Mouse (Mus musculus): ENCODE data around the gene Kctd19. TPM values are rescaled to one million over a fixed set of nuclear protein-coding genes. Genes with fewer than 3 reads are reported as not detected.

The Kctd19 gene
- total RNA-seq, 1 experiment from 2014 or later = not detected

GRCm38 (mm10) chr8:105373032-105373431 is 40.3 kb downstream of the Kctd19 start, which contains the start of gene Plekhg4:
Plekhg4 (plus strand) TSS chr8:105373274.
- no peak for ATAC-seq (ENCODE audit: extremely low read depth, insufficient number of reproducible peaks, low FRiP score, poor library complexity, severe bottlenecking)

- ATAC-seq (ENCODE audit: extremely low read depth, insufficient number of reproducible peaks, low FRiP score, poor library complexity, severe bottlenecking) = no peak
Measured at GRCm38 (mm10) chr8:105372473-105372872, 40.8 kb downstream of the Kctd19 start.

DNA sequence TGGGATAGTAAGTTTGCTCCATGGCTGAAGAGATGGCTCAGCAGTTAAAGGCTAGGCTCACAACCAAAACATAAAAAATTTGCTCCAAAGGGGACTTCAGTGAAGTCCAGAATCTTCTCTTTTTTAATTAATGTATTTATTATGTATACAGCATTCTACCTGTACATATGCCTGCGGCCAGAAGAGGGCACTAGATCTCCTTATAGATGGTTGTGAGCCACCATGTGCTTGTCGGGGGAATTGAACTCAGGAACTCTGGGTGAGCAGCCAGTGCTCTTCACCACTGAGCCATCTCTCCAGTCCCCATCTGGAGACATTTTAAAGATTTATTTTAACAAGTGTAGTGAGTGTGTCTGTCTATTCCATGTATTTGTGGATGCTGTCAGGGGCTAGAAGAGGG is 46.2 kb downstream of the Kctd19 start:
- no peak for ATAC-seq (ENCODE audit: extremely low read depth, insufficient number of reproducible peaks, low FRiP score, poor library complexity, severe bottlenecking)

- no peak for ATAC-seq (ENCODE audit: extremely low read depth, insufficient number of reproducible peaks, low FRiP score, poor library complexity, severe bottlenecking)
Measured at GRCm38 (mm10) chr8:105361751-105362702, 51.3 kb downstream of the Kctd19 start.

DNA sequence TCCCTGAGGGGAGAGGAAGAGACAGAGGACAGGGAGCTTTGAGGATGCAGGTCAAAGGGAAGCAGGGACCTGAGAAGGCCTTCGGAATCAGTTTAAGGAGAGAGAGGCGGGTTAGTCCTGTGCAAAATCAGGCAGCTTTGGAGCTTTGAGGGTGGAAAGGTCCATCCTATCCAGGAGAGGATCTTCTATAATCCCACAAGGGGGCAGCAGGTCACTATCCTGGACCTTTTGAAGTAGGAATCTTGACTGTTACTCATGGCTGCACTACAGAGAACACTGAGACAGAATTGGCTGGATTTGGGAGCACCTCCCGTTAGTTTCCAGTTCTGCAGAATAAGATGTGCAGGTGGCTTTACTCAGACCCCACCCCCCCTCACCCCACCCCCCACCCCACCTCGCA is 53.7 kb downstream of the Kctd19 start:
- ATAC-seq (ENCODE audit: extremely low read depth, insufficient number of reproducible peaks, low FRiP score, poor library complexity, severe bottlenecking) = no peak

DNA sequence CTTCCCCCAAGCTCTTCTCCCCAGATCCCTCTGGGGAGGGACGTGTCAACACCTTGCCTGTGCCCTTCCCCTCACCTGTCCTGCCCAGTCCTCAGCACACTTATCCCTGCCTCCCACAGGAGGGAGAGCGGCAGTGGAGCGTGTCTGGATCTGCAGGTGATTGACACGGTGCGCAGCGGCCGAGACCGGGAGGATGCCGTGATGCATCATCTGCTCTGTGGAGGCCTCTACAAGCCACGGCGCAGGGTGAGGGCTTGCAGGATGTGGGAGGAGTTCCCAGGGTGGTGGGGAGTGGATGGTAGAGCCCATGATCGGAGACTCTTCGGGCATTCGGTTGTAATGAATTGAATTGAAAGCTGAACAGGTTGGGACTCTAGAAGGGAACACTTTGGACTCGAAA is 54.1 kb downstream of the Kctd19 start:
- no peak for ATAC-seq (ENCODE audit: extremely low read depth, insufficient number of reproducible peaks, low FRiP score, poor library complexity, severe bottlenecking)

DNA sequence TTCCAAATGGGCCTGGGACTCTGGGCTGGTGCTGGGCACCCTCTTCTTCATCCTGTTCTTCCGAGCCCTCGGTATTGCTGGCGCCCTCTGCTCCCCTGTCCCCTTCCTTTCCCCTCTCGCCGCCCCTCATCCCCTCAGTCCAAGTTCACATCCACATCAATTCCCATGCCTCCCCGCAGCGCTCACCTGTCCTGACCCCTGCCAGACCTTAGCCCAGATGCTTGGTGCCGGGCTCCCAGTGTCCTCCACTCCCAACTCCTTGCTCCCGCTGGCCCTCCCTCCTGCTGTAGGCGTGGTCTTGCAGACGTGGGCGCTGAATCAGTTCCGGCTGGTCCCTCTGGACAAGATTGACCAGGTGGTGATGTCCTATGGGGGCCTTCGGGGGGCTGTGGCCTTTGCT is 56.6 kb downstream of the Kctd19 start:
- ATAC-seq (ENCODE audit: extremely low read depth, insufficient number of reproducible peaks, low FRiP score, poor library complexity, severe bottlenecking) = no peak

- ATAC-seq (ENCODE audit: extremely low read depth, insufficient number of reproducible peaks, low FRiP score, poor library complexity, severe bottlenecking) = 0 out of 2 replicates have a peak, but pooled peaks have one; percentile 14
Measured at GRCm38 (mm10) chr8:105355179-105356024, 57.9 kb downstream of the Kctd19 start.

GRCm38 (mm10) chr8:105354549-105354948 is 58.8 kb downstream of the Kctd19 start:
- no peak for ATAC-seq (ENCODE audit: extremely low read depth, insufficient number of reproducible peaks, low FRiP score, poor library complexity, severe bottlenecking)

DNA sequence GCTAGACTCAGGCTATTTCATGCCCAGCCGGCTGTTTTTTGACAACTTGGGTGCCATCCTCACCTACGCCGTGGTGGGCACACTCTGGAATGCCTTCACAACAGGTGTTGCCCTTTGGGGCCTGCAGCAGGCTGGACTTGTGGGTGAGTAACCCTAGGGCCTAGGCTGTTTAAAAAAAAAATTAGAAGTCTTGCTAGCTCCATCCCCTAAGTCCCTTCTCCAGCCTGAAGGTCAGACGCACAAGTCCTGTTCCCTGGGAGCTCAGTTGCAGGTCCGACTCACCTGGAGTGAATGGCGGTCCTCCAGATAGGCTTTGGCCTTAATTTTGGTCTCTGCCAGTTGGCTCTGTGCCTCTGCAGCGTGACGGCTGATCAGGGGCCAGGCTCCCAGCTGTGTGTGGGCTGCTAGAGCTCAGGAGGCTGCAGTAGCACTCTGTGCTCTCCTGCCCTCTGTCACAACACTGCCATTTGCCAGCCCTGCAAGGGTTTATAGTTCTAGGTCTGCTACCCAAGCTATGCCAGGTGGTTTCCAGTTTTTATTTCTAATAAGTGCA is 59.6 kb downstream of the Kctd19 start:
- no peak for ATAC-seq (ENCODE audit: extremely low read depth, insufficient number of reproducible peaks, low FRiP score, poor library complexity, severe bottlenecking)

GRCm38 (mm10) chr8:105350186-105350585 is 63.1 kb downstream of the Kctd19 start:
- ATAC-seq (ENCODE audit: extremely low read depth, insufficient number of reproducible peaks, low FRiP score, poor library complexity, severe bottlenecking) = no peak

DNA sequence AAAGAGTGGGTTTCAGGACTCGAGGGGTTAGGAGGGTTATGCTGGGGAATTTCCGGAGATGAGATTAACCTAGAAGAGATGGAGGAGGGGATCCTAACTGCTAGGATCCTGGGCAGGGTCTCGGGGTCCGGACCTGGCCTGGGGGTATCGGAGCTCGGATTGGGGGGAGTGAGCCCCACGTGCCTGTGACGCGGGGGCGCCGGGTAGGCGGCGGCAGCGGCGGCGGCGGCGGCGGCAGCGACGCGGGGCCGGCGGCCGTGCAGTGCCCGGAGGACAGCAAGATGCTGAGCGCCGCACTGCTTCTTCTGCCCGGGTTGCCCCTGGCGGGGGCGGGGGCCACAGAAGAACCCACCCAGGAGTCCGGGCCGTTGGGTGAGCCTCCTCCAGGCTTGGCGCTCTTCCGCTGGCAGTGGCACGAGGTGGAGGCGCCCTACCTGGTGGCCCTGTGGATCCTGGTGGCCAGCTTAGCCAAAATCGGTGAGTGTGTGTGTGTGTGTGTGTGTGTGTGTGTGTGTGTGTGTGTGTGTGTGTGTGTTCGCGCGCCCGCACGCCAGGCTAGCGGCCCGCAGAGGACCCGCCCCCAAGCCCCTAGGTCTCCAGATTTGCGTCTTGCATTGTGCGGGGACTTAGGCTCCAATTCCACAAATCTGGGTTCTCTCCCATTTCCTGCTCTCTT is 64.1 kb downstream of the Kctd19 start:
- ATAC-seq (ENCODE audit: extremely low read depth, insufficient number of reproducible peaks, low FRiP score, poor library complexity, severe bottlenecking) = no peak

GRCm38 (mm10) chr8:105348450-105349095 is 64.7 kb downstream of the Kctd19 start, which contains the start of gene Slc9a5:
Slc9a5 (plus strand) TSS chr8:105348843.
- ATAC-seq (ENCODE audit: extremely low read depth, insufficient number of reproducible peaks, low FRiP score, poor library complexity, severe bottlenecking) = no peak

GRCm38 (mm10) chr8:105347428-105348221 is 65.7 kb downstream of the Kctd19 start, which contains the start of gene Fhod1:
Fhod1 (minus strand) TSS chr8:105347953.
- ATAC-seq (ENCODE audit: extremely low read depth, insufficient number of reproducible peaks, low FRiP score, poor library complexity, severe bottlenecking) = peak; percentile 80

DNA sequence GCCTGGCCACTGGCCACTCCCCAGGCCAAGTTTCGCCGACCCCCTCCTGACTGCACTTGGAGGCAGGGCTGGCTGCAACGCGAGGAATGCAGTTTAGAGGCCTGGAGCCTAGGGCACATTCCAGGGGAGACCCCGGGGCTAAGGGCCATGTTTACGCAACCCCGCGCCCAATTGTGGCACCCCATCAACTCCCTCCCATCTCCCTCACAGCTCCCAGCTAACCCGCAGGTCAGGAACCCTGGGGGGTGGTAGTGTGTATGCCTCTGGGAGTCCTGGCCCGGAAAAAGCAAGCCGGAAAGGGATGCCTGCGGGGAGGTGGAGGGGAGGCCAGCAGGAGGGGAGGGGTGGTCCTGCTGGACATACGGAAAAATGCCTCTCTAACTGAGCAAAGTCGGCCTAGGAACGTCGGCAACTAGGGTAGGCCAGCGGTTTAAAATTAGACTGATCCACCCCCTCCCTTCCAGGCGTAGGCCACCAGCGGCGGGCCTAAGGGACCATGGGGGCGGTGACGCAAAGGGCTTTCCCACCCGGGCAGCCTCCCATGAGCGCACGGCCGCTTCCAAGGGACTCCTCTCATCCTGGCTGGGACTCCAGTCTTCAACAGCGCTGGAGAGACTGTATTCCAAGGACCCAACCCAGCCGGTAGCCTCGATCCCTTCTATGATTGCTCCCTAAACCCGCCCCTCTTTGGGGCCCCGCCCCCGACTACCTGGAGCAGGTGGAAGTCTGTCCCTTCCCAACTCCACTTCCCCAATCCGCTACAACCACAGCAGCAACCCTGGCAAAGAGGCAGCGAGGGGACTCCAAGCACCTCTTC is 66.5 kb downstream of the Kctd19 start:
- ATAC-seq (ENCODE audit: extremely low read depth, insufficient number of reproducible peaks, low FRiP score, poor library complexity, severe bottlenecking) = no peak

DNA sequence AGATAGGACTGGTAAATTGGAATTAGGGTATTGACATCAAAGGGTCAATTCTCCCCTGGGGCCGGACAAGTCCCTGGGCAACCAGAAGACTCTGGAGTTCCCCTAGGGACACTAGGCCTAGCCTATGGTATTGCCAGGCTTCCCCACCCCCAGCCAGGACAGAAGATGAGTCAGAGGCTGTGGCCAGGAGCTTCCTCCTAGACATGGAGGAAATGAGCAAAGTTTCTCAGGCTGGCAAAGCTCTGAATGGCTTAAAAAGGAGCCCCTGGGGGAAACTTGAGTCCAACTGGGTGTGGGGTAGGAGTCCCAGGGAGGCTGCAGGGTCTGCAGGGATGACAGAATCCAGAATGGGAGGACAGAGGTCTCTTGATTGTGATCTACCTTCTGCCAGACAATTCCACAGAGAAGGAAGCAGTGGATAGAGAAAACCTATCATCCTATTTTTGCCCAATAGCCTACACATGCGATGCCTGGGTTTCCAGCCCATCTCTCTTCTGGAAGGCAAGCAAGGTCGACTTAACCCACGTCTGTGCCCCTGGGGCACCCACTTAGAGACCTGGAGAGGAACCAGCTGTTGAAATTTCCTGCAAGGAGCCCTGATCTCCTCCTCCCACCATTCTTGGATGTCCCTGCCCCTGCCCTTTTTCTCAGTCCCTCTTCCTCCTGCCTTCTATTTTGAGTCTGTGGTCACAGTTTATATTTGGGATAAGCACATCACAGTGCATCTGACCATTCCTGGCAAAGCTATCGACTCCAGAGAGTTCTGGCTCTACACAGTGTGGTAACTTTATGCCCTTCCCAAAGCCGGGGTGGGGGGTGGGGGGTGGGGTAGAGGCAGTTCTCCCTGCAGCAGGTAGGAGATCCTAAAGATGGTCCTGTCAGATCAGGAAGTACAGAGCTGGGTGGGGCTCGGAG is 68.0 kb downstream of the Kctd19 start:
- 0 out of 2 replicates have a peak, but pooled peaks have one; percentile 27 for ATAC-seq (ENCODE audit: extremely low read depth, insufficient number of reproducible peaks, low FRiP score, poor library complexity, severe bottlenecking)
